Comparison of ENCODE assay signal across 8 mouse cellular contexts in genomic region chr17:73950062-73950735, GRCm38 (mm10). TPM values are rescaled to one million over a fixed set of nuclear protein-coding genes. Genes with fewer than 3 reads are reported as not detected.
DNase-seq lines count a peak whose midpoint lies in the region; ATAC-seq and TF ChIP-seq lines count a peak whose summit lies in the region.

Xdh (minus strand) TSS chr17:73950196.

- no peaks in the 10 kb centered on the region for H3K27me3 ChIP-seq in lung, embryonic 16.5 days (ENCODE audit: control insufficient read depth, insufficient read depth, low read depth, low read length)
- H3K27me3 ChIP-seq in neural tube, embryonic 15.5 days (replicated peaks): no peaks in the 10 kb centered on the region

- H3K36me3 ChIP-seq in lung, embryonic 16.5 days (ENCODE audit: control insufficient read depth, insufficient read depth, low read length): no peaks in the 10 kb centered on the region
- no peaks in the 10 kb centered on the region for H3K36me3 ChIP-seq in neural tube, embryonic 15.5 days

- TF ChIP-seq CTCF in layer of hippocampus, adult 2 months (conservative IDR thresholded peaks at IDR 0.05): no peak

- intact Hi-C loops in heart, postnatal 10 days (cut with DNase I): loop anchor here (5.0 kb wide), 1 partner anchor 67 kb away; no protein-coding TSS in a partner anchor

- 34% methylated on average over 13 of the region's 13 CpGs for WGBS in lung, embryonic 16.5 days
- WGBS in neural tube, embryonic 15.5 days: 91% methylated on average over 13 of the region's 13 CpGs

- ATAC-seq in lung, embryonic 16.5 days (ENCODE audit: low read depth): peak; percentile 93
- ATAC-seq in neural tube, embryonic 15.5 days (ENCODE audit: low FRiP score): no peak

- DNase-seq in layer of hippocampus, adult 2 months (ENCODE audit: low spot score in 2 of 2): no peak
- no peak for DNase-seq in layer of hippocampus, postnatal 36 days
- DNase-seq in adrenal gland, postnatal 36 days: peak; percentile 77 to 81
- peak; percentile 65 to 68 for DNase-seq in heart, postnatal 10 days
- DNase-seq in cerebellum, adult 11 months: no peak
- no peak for DNase-seq in layer of hippocampus, adult 11-12 months (ENCODE audit: low spot score)

- no peak within 1 kb of the TSS for H3K27ac ChIP-seq in layer of hippocampus, adult 2 months
- H3K27ac ChIP-seq in lung, embryonic 16.5 days (ENCODE audit: low read length): peak within 1 kb of the TSS; percentile 63
- H3K27ac ChIP-seq in neural tube, embryonic 15.5 days (replicated peaks): no peak within 1 kb of the TSS

- H3K9me3 ChIP-seq in lung, embryonic 16.5 days (ENCODE audit: control insufficient read depth, low read length): no peaks in the 10 kb centered on the region
- H3K9me3 ChIP-seq in neural tube, embryonic 15.5 days (replicated peaks): no peaks in the 10 kb centered on the region

- H3K9ac ChIP-seq in lung, embryonic 16.5 days (ENCODE audit: low read length): no peak within 1 kb of the TSS
- no peak within 1 kb of the TSS for H3K9ac ChIP-seq in neural tube, embryonic 15.5 days (replicated peaks)

- H3K4me3 ChIP-seq in layer of hippocampus, adult 2 months: peak within 1 kb of the TSS; percentile 17; the same call in 1 of the 2 replicates
- H3K4me3 ChIP-seq in lung, embryonic 16.5 days (ENCODE audit: low read length): peak within 1 kb of the TSS; percentile 38
- H3K4me3 ChIP-seq in neural tube, embryonic 15.5 days (replicated peaks): no peak within 1 kb of the TSS

- H3K4me2 ChIP-seq in lung, embryonic 16.5 days (ENCODE audit: low read depth, low read length): peak within 1 kb of the TSS; percentile 55
- no peak within 1 kb of the TSS for H3K4me2 ChIP-seq in neural tube, embryonic 15.5 days

- peaks cover 7% of the 10 kb centered on the region for H3K4me1 ChIP-seq in lung, embryonic 16.5 days (replicated peaks; ENCODE audit: control insufficient read depth, insufficient read depth, low read length)
- no peaks in the 10 kb centered on the region for H3K4me1 ChIP-seq in neural tube, embryonic 15.5 days

RNA-seq across cellular contexts. Expression of gene Xdh, which starts in this region (rescaled TPM):
- total RNA-seq in layer of hippocampus, adult 2 months (2021): 10 to 100 TPM; 18.8 to 20.2 TPM
- 10 to 100 TPM in 1 of 2 experiments, 1 to 10 TPM in 1; 8.8 to 10.1 TPM for total RNA-seq in layer of hippocampus, postnatal 36 days (2021)
- 100 to 1,000 TPM; 334 to 458 TPM for total RNA-seq in adrenal gland, postnatal 36 days (2021)
- total RNA-seq in heart, postnatal 10 days (2021): 10 to 100 TPM in 1 of 2 experiments, 1 to 10 TPM in 1; 7.3 to 18.2 TPM
- 9.5 and 13.9 TPM in 2 replicates for polyA plus RNA-seq in lung, embryonic 16.5 days (2015; fragmentation: Nextera tagmentation; extraction: Ambion mirVana)
- 0.47 and 1.5 TPM in 2 replicates for polyA plus RNA-seq in neural tube, embryonic 15.5 days (2015; fragmentation: Nextera tagmentation; extraction: Ambion mirVana)

Comparison
In these comparisons a context has a peak if more than half of its experiments do, and no peak if none do; other contexts are left out.
1. RNA of gene Xdh (total RNA-seq): 334 to 458 TPM in adrenal gland, postnatal 36 days; 18.8 to 20.2 TPM in layer of hippocampus, adult 2 months, 7.3 to 18.2 TPM in heart, postnatal 10 days and 8.8 to 10.1 TPM in layer of hippocampus, postnatal 36 days; every median in the first group is over 10 times any median in the second.
2. DNase-seq: peak in adrenal gland, postnatal 36 days (2 of 2) and heart, postnatal 10 days (2 of 2); none in layer of hippocampus, adult 2 months (0 of 2), layer of hippocampus, postnatal 36 days (0 of 2), cerebellum, adult 11 months (single experiment) and layer of hippocampus, adult 11-12 months (single experiment).